Mouse (Mus musculus): ENCODE data around the gene Cdh13.

- no peak for TF ChIP-seq CTCF (IDR thresholded peaks at IDR 0.05; ENCODE audit: borderline replicate concordance, insufficient read depth, low read depth, low read length)
- no peak for TF ChIP-seq POLR2A (IDR thresholded peaks at IDR 0.05; ENCODE audit: borderline replicate concordance, insufficient read depth, low read length)
Measured at GRCm38 (mm10) chr8:118373092-118373491, 89.6 kb downstream of the Cdh13 start.
